Mouse (Mus musculus) heart, postnatal 0 days (tissue): ENCODE data around the gene Hirip3. TPM values are rescaled to one million over a fixed set of nuclear protein-coding genes. Genes with fewer than 3 reads are reported as not detected.

ENCODE experiments used
- ATAC-seq: fragments of 200-750 bp; cut with Nextera tagmentation; 2 replicates; pipeline ENCODE4 v1.8.0; 2017; ENCODE audit warnings: low read depth, moderate number of reproducible peaks, moderate library complexity; ENCODE audit not compliant: insufficient read depth
- DNase-seq: peaks from one replicate; pipeline ENCODE4 v3.0.0-alpha.2; 2016; ENCODE audit warnings: low spot score
- H3K27ac ChIP-seq: fragments of 300-500 bp; sonication (generic); 2 replicates; pipeline ENCODE4 v1.5.1; 2014; ENCODE audit warnings: low read depth, mild to moderate bottlenecking
- H3K27me3 ChIP-seq: fragments of 300-500 bp; sonication (generic); 2 replicates; pipeline ENCODE4 v1.6.1; 2014; ENCODE audit warnings: low read length, mixed read lengths; ENCODE audit not compliant: control insufficient read depth, insufficient read depth
- H3K36me3 ChIP-seq: fragments of 300-500 bp; sonication (generic); replicated peaks from 2 replicates; pipeline ENCODE4 v1.6.1; 2014; ENCODE audit warnings: low read length, mixed read lengths; ENCODE audit not compliant: control insufficient read depth, insufficient read depth
- H3K4me1 ChIP-seq: fragments of 300-500 bp; sonication (generic); 2 replicates; pipeline ENCODE4 v1.6.1; 2014; ENCODE audit warnings: antibody characterized with exemption; ENCODE audit not compliant: control insufficient read depth, insufficient read depth
- H3K4me2 ChIP-seq: fragments of 300-500 bp; sonication (generic); 2 replicates; pipeline ENCODE4 v1.6.1; 2014; ENCODE audit warnings: low read depth, mild to moderate bottlenecking, low read length, moderate library complexity
- H3K4me3 ChIP-seq: fragments of 300-500 bp; sonication (generic); 2 replicates; pipeline ENCODE4 v1.5.1; 2014; ENCODE audit warnings: low read depth, low read length
- H3K9ac ChIP-seq: fragments of 300-500 bp; sonication (generic); replicated peaks from 2 replicates; pipeline ENCODE4 v1.6.1; 2014; ENCODE audit warnings: low read depth, low read length, mixed read lengths
- H3K9me3 ChIP-seq: fragments of 300-500 bp; sonication (generic); replicated peaks from 2 replicates; pipeline ENCODE4 v1.6.1; 2016; ENCODE audit warnings: low read length; ENCODE audit not compliant: control insufficient read depth
- CTCF ChIP-seq: IDR thresholded peaks from 2 replicates; pipeline ENCODE4 v1.5.1; 2016; ENCODE audit warnings: antibody characterized with exemption, control low read depth, low read depth
- EP300 ChIP-seq: IDR thresholded peaks from 2 replicates; pipeline ENCODE4 v1.6.1; 2016; ENCODE audit warnings: antibody characterized with exemption, low read depth
- WGBS: fragments of 180-500 bp; shearing (Covaris S2); extraction: QIAGEN DNeasy Blood & Tissue Kit; methylation state at CpG from one replicate; pipeline ENCODE4 v1.1.7; 2014; 5-methylcytosine and 5-hydroxymethylcytosine counted together
- polyA plus RNA-seq: library from polyadenylated mRNA; unstranded; fragments of >200 nt; fragmentation: Nextera tagmentation; extraction: Ambion mirVana; gene quantifications from 2 replicates; pipeline ENCODE4 v1.2.1, GENCODE M21; 2015
- total RNA-seq: library from RNA; depleted of rRNA; stranded (reverse); fragments of >200 nt; gene quantifications from 2 replicates; pipeline ENCODE4 v1.2.3, GENCODE M21; 2014; ENCODE audit warnings: low replicate concordance

Hirip3 gene
- total and polyA plus RNA-seq, 2 experiments from 2014 or later: 2.6 to 6.6 TPM

GRCm38 (mm10) chr7:126855641-126856040 lies 6.1 kb upstream of the Hirip3 start:
- H3K4me2 ChIP-seq: no peak overlapping the region
- WGBS: 77% methylated on average over 3 of the region's 3 CpGs
- no peak overlapping the region for H3K9ac ChIP-seq
- no peaks in the 10 kb centered on the region for H3K4me1 ChIP-seq
- H3K27ac ChIP-seq: no peak overlapping the region
- H3K9me3 ChIP-seq: no peaks in the 10 kb centered on the region
- peaks cover 81% of the 10 kb centered on the region for H3K36me3 ChIP-seq
- no peaks in the 10 kb centered on the region for H3K27me3 ChIP-seq
- ATAC-seq: no peak
- TF ChIP-seq EP300 (no peak), CTCF (no peak)
- H3K4me3 ChIP-seq: no peak overlapping the region
- no peak for DNase-seq

- Histone ChIP-seq H3K27me3 (no peaks in the 10 kb centered on the region), H3K27ac (no peak overlapping the region), H3K4me3 (no peak overlapping the region), H3K4me1 (peaks cover 8% of the 10 kb centered on the region; the same call in 1 of the 2 replicates), H3K36me3 (peaks cover 78% of the 10 kb centered on the region), H3K9ac (no peak overlapping the region), H3K9me3 (no peaks in the 10 kb centered on the region), H3K4me2 (no peak overlapping the region)
- WGBS: 78% methylated on average over 9 of the region's 9 CpGs
- TF ChIP-seq EP300: no peak
- TF ChIP-seq CTCF: no peak
- DNase-seq (no peak), ATAC-seq (no peak)
Measured at GRCm38 (mm10) chr7:126856741-126857420, 4.9 kb upstream of the Hirip3 start.

- Histone ChIP-seq H3K4me1 (peaks cover 16% of the 10 kb centered on the region), H3K36me3 (peaks cover 59% of the 10 kb centered on the region), H3K27me3 (no peaks in the 10 kb centered on the region), H3K4me2 (peak overlapping the region; percentile 70), H3K27ac (no peak overlapping the region), H3K4me3 (peak overlapping the region; percentile 73), H3K9me3 (no peaks in the 10 kb centered on the region), H3K9ac (peak overlapping the region; percentile 62)
- DNase-seq: no peak
- WGBS: 61% methylated on average over 5 of the region's 5 CpGs
- no peak for TF ChIP-seq CTCF
- no peak for TF ChIP-seq EP300
- ATAC-seq: no peak
Measured at GRCm38 (mm10) chr7:126860987-126861386, 785 bp upstream of the Hirip3 start.

- ATAC-seq (peak; percentile 84), DNase-seq (peak; percentile 95)
- no peaks in the 10 kb centered on the region for H3K9me3 ChIP-seq
- peaks cover 16% of the 10 kb centered on the region for H3K4me1 ChIP-seq
- TF ChIP-seq EP300 (peak; percentile 63; the same call in 1 of the 2 replicates), CTCF (no peak)
- peak within 1 kb of the TSS; percentile 62 for H3K9ac ChIP-seq
- H3K4me3 ChIP-seq: peak within 1 kb of the TSS; percentile 73
- under 1% methylated on average over 41 of the region's 41 CpGs for WGBS
- no peaks in the 10 kb centered on the region for H3K27me3 ChIP-seq
- peaks cover 59% of the 10 kb centered on the region for H3K36me3 ChIP-seq
- peak within 1 kb of the TSS; percentile 62; the same call in 1 of the 2 replicates for H3K27ac ChIP-seq
- H3K4me2 ChIP-seq: peak within 1 kb of the TSS; percentile 70
Measured at GRCm38 (mm10) chr7:126862147-126862784, 494 bp downstream of the Hirip3 start, which contains the start of gene Ino80e. Gene Ino80e (minus strand): TSS chr7:126862377.

GRCm38 (mm10) chr7:126863791-126864190 lies 2.0 kb downstream of the Hirip3 start:
- ATAC-seq (no peak), DNase-seq (no peak)
- Histone ChIP-seq H3K4me1 (peaks cover 16% of the 10 kb centered on the region), H3K9me3 (no peaks in the 10 kb centered on the region), H3K4me2 (peak overlapping the region; percentile 70; the same call in 1 of the 2 replicates), H3K27ac (no peak overlapping the region), H3K36me3 (peaks cover 60% of the 10 kb centered on the region), H3K27me3 (no peaks in the 10 kb centered on the region), H3K9ac (no peak overlapping the region; the same call in 1 of the 2 replicates), H3K4me3 (no peak overlapping the region)
- 73% methylated on average over 6 of the region's 6 CpGs for WGBS
- TF ChIP-seq CTCF: no peak
- TF ChIP-seq EP300: no peak
